Mouse (Mus musculus) lung, postnatal 10 days (tissue): ENCODE data around the gene Ugt1a6a.

Experiments
- DNase-seq: peaks from one replicate; pipeline ENCODE4 v3.0.0; 2021

The Ugt1a6a gene

DNA sequence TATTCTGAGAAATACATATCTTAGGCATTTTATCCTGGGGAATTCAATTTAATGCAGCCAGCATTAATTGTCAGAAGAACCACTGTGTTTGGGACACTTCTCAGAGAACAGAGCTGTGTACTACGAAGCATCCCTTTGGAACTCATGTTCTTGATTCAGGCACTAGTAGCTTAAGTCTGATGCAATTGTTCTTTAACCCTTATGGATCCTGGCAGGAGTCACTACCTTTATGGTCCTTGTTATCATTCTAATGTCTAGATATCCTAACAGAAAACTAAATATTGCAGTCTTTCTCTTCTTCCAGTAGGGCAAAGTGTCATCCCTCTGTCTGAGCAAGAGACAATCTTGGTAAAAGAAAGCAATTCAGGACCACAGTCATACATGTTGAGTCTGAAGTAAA lies 78.5 kb downstream of the Ugt1a6a start:
- DNase-seq, result no peak

DNA sequence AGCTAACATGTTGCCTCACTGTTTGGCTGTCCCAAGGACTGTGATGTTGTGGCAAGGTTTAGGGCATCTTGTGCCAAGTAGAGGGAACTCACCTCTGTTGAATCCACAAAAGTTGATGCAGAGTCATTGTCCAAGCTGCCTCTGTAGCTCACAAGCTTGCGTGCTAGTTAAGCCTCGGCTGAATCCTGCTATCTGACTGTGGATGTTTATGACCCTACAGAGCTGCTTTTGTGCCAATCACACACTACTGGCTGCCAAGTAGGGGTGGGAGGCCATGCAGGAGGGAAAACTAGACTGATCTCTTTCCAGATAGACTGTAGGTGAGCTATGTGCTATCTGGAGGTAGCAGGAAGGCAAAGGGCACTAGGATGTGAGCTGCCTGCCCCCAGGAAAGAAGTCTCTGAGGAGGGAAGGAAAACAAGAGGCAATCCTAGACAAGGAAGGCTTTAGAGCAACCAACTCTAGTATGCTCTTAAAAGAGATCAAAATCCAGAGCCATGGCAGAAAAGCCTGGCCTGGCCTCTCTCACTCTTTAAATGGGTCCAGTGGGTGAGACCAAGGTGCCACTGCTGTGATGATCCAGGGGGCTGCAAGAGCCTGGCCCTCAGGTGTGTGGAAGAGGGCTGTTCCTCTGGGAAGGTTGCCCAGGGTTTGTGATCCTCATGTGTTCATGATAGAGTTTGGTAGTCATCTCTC lies 79.3 kb downstream of the Ugt1a6a start:
- peak; percentile 30 for DNase-seq

DNA sequence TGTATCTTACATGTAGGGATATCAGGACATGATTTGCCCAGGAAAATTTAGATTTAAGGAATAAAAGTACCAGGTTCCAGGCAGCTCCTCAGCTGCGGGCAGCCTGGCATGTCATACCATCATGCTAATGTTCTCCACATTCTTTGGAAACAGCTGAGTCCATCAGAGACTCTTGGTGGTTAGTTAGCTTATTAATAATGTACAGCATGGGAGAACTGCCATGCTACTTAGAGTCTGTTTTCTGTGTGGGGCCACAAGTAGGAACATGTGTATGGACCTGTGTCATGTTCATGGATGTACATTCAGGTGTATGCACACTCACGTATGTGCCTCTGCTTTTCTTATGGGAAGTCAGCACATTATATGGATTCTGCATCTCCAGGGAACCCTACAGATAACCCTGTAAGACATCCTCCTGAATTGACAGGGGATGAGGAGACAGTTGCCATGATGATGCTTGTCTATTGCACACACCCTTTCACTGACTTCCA lies 79.9 kb downstream of the Ugt1a6a start:
- DNase-seq, result no peak

DNA sequence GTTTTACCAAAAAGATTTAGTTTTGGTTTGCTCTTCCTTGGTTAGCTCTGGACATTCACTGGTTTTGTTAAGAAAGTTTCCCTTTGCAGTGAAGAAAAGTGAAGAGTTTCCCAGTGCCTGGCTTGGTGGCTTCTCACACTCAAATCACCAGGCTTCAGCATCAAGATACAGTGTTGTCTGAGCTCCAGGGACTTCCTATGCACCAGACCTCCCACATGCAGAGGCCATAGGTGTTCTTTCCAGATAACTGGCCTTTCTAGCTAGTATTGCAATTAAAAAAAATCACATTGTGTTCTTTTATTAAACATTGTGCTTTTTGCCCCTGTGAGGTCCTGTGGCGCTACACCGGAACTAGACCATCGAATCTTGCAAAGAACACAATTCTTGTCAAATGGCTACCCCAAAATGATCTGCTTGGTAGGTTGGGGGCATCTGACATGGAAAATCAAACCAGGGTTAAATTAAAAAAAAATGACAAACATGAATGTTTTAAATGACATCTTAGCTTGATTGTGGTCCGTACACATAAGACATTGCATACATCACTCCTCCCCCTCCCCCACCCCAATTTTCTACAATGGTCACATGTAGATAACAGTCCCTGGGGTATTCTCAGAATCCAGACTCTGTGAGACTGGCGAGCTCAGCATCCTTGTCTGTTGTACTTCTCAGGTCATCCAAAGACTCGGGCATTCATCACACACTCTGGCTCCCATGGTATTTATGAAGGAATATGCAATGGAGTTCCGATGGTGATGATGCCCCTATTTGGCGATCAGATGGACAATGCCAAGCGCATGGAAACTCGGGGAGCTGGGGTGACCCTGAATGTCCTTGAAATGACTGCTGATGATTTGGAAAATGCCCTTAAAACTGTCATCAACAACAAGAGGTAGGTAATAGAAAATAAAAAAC lies 81.1 kb downstream of the Ugt1a6a start:
- no peak for DNase-seq

DNA sequence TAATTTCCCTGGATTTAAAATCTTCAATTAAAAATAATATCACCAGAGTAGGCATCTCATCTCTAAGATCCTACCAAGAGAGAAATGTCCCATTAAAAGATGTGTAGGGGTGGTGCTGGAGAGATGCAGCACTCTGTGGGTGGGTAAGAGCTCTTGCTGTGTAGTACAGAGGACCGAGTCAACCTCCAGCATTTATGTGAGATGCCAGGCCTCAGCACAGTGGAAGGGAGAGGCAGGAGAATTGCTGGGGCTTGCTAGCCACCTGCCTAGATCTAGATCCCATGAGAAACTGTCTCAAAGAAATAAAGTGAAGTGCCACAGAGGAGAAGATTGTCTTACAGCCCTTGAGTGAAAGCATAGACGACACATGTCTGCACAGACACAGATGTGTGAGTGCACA lies 81.9 kb downstream of the Ugt1a6a start:
- DNase-seq, result no peak

DNA sequence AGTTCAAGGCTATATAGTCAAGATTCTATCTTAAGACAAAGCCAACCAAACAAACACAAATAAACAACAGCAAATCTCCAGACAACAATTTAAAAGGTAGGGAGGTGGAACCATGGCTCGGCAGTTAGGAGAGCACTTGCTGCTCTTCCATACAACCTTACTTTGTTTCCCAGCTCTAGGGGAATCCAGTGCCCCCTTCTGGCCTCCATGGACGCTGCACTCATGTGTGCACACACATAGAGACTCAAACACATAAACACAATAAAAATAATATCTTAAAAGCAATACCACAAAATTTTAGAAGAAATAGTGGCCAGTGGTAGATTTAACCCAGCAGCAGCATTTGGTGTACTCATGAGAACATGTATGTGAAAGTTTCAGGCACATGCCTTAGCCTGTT lies 82.5 kb downstream of the Ugt1a6a start:
- peak; percentile 9 for DNase-seq

DNA sequence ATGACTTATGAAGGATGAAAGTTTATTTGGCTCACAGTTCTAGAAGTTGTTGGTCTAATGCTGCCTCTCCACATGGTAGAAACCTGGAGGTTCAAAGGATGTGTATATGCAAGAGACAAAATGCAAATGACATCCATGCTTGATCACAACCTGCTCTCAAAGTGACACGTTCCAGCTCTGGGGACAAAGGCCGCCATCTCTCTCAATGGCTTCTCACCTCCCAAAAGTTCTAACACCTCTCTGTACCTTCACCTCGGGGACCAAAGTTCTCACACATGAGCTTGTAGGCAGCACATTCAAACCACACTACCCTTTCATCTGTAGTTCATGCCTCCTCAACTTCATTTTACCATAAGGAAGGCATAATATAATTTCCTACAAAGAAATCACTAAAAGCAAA lies 83.0 kb downstream of the Ugt1a6a start:
- DNase-seq, result no peak

DNA sequence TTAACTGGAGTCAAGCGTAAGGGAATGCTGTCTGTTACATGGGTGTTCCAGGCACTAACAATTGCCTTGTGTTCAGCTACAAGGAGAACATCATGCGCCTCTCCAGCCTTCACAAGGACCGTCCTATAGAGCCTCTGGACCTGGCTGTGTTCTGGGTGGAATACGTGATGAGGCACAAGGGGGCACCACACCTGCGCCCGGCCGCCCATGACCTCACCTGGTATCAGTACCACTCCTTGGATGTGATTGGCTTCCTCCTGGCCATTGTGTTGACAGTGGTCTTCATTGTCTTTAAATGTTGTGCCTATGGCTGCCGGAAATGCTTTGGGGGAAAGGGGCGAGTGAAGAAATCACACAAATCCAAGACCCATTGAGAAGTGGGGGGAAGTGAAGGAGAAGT lies 83.4 kb downstream of the Ugt1a6a start:
- DNase-seq, result peak; percentile 9

DNA sequence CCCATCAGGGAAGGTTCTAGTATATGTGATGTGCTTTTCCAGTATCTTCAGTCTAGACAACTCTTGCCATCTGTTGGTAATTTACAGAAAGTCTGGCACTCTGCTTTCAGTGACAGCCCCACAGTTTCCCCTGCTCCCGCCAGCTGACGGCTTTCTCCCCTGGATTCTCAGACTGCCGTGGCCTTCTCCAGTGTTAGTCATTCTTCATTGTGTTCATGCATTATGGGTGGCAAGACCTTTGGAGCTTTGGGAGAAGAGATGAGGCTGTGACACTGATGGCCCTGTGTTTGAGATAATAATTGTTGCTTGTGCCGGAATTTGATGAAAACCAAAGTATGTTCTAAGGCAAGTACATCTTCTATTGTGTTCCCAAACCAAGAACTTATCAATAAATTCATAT lies 84.0 kb downstream of the Ugt1a6a start:
- DNase-seq, result no peak

DNA sequence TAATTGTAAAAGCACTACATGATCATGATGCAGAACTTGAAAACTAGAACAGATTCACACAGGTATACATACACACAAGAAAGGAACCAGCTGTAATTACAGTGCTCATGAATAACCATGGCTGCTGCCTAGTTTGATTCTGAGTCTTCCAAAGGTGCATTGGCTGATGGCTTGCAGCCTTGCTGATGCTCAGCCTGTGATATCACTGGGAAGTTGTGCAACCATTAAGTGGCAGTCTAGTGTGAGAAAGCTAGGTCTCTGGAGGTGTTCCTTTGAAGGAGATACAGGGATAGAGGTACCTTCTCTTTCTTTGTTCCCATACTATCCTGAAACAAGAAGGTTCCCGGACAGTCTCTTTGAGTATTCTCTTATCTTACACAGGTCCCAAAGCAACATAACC lies 84.4 kb downstream of the Ugt1a6a start:
- DNase-seq, result no peak

DNA sequence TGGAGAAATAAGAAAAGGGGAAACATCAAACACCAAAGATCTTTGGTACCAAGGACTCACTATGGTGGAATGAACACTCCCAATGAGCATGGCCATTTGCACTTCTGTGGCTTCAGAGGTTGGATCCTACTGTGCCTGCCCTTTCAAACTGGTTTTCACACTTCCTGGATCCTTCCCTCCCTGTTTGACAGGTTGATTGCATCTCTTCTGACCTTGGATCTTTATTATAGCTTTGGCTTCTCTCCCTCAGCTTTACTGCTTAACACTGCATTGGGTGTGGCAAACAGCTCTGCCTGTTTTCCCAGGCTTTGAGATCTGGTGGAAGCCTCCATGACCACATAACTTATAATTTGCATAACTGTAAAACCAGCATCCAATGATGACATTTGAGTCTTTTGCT lies 85.7 kb downstream of the Ugt1a6a start:
- DNase-seq, result peak; percentile 9

DNA sequence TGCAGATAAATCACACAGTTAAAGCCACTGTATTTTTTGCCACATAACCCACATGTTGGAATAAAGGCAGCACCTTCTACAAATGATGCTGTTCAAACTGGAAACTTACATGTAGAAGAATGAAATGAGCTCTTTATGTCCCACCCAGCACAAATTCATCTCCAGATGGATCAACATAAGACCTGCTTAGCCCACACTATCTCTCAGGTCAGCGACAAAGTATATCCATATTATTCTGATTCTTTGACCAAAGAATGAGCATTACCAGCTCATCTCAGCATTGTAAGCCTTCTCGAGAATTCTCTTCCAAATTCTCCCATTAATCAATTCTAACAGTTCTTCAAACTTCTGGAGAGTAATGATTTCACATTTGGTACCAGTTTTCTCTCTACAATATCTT lies 87.6 kb downstream of the Ugt1a6a start:
- no peak for DNase-seq

DNA sequence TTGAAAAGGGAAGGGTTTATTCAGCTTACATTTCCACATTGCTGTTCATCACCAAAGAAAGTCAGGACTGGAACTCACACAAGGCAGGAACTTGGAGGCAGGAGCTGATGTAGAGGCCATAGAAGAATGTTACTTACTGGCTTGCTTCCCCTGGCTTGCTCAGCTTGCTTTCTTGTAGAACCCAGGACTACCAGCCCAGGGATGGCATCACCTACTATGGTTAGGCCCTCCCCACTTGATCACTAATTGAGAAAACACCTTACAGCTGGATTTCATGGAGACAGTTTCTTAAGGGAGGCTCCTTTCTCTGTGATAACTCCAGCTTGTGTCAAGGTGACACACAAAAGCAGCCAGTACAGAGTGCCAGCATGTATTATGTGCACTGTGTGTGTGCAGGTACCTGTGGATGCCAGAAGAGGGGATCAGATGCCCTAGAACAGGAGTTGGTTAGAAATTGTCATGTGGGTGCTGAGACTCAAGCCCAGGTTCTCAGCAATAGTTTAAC lies 88.5 kb downstream of the Ugt1a6a start:
- DNase-seq, result peak; percentile 18

DNA sequence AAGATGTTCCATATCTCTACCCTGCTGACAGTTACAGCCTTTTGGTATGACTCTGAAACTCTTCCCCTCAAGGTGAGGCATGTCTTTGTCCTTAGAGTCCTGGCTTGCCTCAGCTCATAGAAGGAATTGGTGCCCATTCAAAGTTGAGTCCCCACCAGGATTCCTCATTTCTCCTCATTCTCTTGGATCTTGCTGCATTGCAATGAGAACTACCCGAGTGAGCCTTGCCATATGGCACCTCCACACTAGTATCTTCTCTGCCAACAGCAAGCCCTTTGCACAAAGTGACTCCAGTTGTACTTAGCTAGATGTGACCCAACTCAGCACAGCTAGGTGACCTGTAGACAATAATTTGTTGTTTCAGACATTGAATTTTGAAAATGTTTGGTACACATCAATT lies 89.0 kb downstream of the Ugt1a6a start:
- DNase-seq, result peak; percentile 13

DNA sequence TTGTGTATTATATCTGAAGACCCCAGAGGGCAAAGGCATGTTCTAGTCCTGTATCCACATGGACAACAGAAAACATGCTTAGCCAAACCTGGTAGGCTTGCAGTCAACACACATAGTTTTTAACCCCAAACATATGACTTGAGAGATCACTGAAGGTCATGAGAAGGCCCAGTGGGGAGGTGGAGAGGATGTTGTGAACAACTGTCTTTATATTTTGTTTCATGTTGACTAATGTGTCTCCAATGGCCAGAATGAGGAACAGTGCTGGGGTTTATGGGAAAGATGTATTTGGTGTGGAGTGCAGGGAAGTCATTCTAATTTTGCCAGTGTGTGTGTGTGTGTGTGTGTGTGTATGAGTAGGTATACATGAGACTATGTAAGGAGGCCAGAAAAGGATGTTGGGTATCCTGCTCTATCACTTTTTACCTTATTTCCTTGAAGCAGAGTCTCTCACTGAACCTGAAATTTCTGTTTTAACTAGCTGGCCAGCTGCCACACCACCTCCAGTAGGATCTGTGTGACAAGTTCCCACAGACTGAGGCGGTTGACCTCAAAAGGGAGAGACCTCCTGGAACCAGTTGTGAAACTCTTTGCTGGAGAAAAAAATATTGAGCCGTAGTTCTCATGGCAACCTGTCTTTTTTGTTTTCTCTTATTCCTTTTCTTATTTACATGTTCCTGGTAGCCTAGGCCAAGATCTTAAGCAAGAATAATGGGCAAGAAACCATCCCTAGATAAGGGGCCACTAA lies 89.6 kb downstream of the Ugt1a6a start:
- peak; percentile 50 for DNase-seq

DNA sequence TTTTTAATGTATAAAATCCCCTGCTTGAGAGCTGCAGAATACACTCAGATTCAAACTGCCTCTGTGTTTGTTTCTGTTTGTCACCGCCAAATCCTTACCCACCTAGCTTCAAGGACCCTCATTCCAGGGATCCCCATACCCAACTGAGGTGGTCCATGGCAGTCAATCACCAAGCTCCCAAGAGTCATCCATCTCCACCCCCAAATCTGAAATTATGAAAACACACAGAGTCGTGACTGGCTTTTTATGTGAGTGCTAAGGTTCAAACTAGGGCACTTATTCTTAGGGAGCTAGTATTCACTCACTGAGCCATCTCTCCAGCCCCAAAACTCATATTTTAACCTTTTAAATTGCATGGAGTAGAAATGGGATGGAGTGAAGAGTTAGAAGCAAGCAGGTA lies 90.7 kb downstream of the Ugt1a6a start:
- DNase-seq, result peak; percentile 6

DNA sequence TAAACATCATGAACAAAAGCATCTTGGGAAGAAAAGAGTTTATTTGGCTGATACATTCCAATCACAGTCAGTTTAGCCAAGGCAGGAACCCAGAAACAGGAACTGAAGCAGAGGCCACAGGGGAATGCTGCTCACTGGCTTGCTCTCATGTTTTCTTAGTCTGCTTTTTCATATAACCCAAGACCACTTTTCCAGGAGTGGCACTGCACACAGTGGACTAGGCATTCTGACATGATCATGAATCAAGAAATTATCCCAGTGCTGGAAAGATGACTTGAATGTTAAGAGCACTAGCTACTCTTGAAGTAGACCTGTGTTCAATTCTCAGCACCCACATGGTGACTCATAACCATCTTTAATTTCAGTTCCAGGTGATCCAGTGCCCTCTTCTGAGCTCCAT lies 91.1 kb downstream of the Ugt1a6a start:
- peak; percentile 1 for DNase-seq

DNA sequence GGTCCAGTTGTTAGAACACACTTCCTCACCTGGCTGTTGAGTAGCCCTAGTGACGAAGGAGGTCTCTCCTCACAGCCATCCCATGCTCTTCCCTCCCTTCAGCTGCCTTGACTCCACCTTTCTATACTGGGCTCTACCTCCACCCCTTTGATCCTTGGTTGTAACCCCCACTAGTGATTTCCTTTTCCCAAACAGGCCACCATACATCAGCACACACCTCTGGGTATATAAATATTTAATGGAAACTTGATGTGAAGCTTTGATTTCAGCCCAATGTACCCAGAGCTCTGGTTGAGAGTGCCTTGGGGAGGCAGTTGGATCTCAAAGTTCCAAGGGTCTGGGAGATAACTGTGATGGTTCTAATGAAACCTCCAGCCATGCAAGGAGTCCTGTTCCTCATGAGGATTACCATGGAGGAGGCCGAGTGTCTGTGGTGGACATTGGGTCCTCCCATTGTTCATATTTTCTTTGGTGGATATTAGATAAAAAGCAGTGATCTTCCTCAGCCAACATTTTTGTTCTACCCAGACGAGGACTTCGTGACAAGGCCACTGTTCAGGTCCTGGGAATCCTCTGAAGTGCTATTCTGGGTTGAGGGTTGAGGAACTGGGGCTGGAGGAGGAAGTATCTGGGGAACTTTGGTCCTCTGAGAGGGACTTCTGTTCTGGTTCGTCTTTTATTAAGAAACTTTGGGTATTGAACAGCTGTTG lies 92.2 kb downstream of the Ugt1a6a start, which contains the start of gene Mroh2a:
Mroh2a (plus strand) TSS at position 317 of the 710 bp plus-strand sequence.
- peak; percentile 7 for DNase-seq

DNA sequence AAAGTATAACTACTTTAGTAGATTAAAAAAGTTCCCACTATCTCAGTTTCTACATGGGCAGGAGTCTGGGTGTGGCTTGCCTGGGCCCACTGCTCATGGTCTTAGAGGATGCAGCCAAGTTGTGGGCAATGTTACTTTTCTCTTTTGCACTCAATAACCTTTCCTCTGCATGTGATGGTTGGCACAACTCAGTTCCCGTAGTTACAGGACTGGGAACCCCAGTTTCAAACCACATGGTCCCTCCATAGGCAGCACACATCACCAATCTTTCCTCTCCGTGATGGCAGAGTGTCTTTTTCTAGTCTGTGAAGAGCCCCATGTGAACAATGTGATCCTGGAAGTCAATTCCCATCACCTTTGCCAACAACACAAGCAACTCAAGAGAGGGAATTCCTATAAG lies 92.9 kb downstream of the Ugt1a6a start:
- peak; percentile 7 for DNase-seq

DNA sequence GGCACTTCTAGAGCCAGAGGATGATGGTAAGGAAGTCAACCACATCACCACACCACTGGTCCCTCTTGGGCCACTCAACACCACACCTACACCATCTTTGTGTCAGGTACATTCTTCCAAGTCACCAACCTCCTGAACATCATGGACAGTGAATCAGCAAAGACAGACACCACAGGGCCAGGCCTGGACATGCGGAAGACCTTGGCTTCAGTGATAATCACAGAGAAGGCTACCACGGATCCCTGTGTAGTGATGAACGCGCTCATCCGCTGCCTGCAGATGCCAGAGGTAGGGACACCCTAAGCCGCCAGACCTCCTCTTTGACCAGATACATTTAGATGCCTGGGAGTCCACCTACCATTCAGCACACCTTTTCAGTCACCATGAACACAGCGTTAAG lies 93.5 kb downstream of the Ugt1a6a start:
- DNase-seq, result peak; percentile 3

DNA sequence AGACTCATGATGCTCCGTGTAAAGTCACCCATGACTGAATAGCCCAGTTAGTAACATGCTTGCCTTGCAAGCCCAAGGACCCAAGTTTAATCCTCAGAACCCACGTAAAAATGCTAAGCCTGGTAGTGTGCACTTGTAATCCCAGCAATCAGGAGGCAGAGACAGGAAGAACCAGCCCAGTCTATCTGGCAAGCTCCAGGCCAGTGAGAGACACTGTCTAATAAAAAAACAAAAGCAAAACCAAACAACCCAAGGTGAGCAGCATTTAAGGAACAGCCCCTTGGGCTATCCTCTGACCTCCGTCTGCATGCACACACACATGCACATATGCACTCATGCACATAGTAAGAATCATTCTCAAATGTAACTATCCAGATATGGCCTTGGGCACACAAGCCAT lies 95.0 kb downstream of the Ugt1a6a start:
- DNase-seq, result no peak

DNA sequence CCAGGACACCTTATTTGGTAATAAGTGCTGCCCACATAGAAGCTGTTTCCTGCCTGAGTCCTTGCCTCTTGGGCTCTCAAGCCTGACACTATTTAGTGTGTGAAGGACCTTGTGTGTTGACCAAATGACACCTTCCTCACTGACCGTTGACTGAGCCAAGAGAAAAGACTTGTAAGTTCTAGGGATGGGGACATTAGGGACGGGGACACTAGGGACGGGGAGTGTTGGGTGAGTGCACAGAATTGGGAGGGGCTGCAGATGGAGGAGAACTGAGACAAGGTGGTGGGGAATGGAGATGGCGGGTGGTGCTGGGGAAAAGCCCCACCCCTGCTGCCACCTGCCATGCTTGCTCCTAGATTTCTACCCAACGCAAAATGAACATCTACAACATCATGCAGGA lies 95.4 kb downstream of the Ugt1a6a start:
- DNase-seq, result no peak
